Mouse (Mus musculus): ENCODE data around the gene Bpi. TPM values are rescaled to one million over a fixed set of nuclear protein-coding genes. Genes with fewer than 3 reads are reported as not detected.

The Bpi gene
- not detected for polyA plus RNA-seq (2017; shearing (Covaris generic))

GRCm38 (mm10) chr2:158258005-158258418, at the start of gene Bpi:
Gene Bpi (plus strand): TSS chr2:158258094.
- ATAC-seq: no peak

DNA sequence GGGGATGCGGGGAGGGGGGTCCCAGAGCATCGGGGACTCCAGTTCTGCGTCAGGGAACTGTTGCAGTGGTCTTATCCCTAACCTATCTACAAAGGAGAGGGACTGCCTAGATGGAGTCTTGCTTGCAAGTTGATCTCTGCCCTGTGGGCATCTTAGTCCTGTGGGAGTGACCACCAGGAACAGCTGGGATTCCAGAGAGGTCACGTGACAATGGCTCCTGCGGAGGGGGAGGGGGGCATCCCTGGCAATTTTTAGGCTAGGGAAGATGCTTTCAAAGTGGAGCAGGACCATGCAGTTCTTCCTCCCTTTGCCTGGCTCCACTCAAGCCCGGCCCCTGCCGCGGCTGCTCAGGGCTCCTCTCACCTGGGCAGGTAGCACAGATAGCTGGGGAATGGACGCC, 48.1 kb upstream of the Bpi start:
- ATAC-seq: no peak

DNA sequence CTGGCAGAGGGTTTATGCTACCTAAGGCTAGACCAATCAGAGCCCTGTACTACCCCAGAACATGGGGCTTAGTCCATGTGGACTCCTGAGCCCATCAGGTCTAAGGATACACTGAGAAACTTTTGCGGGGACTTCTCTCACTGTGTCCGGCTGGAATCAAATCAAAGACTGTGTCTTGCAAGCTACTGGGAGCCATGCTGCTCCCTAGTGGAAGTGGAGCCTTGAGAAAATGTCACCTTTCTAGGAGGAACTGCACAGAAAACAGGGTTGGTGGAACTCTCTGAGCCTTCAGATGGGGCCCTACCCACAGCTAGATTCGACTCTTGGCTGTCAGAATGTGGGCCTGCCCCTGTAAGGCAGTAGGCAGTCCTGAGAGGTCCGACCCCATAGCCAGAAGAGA, 47.4 kb upstream of the Bpi start:
- no peak for ATAC-seq

DNA sequence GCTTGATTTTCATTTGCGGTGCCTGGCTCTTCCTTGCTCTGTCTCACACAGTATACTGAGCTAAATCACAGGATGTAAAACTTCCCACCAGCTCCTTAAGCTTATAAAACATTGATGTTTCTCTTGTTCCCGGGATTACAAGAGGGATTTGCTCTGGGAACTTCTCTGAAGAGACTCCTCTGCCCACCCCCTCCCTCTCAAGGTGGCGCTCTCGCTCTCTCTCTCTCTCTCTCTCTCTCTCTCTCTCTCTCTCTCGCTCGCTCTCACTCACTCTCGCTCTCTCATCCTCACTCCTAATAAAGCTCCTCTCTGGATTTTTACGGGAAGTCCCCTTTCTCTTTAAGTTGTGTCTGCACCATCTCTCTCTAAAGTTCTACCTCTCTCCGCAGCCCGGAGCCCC, 46.9 kb upstream of the Bpi start:
- no peak for ATAC-seq

DNA sequence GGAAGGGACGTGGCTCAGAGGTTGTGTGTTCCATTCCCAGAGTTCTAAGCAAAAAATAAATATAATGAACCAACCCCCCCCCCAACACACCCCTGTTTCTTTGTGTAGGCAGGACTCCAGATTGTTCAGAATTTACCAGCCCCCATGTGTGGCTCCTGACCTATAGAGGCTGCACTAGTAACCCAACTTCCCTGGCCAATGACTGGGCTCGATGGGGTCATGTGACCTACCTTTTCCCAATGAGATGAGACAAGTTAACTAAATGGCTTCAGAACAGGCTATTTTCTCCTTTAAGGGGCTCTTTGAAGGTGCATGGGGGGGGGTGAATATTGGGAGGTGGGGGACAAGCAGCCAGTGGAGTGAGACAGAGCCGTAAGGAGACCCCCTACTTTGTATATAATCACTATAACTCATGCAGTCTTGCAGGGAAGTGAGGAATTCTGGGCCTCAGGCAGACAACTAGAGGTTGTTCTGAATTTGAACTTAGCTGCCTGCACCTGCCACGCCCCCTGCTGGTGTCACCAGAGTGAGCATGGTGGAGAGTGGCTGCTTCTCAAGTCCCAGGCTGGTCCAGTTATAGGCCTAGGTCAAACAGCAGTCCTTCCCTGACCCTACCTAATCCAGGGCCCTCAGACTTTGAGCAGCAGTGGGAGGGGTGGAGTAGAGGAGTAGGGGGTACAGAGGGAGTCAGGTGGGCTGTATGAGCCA, 46.0 kb upstream of the Bpi start:
- no peak for ATAC-seq

GRCm38 (mm10) chr2:158215283-158216117, 42.4 kb upstream of the Bpi start:
- no peak for ATAC-seq

- no peak for ATAC-seq
Measured at GRCm38 (mm10) chr2:158216510-158216909, 41.4 kb upstream of the Bpi start.

- ATAC-seq: no peak
Measured at GRCm38 (mm10) chr2:158219562-158219961, 38.3 kb upstream of the Bpi start.

DNA sequence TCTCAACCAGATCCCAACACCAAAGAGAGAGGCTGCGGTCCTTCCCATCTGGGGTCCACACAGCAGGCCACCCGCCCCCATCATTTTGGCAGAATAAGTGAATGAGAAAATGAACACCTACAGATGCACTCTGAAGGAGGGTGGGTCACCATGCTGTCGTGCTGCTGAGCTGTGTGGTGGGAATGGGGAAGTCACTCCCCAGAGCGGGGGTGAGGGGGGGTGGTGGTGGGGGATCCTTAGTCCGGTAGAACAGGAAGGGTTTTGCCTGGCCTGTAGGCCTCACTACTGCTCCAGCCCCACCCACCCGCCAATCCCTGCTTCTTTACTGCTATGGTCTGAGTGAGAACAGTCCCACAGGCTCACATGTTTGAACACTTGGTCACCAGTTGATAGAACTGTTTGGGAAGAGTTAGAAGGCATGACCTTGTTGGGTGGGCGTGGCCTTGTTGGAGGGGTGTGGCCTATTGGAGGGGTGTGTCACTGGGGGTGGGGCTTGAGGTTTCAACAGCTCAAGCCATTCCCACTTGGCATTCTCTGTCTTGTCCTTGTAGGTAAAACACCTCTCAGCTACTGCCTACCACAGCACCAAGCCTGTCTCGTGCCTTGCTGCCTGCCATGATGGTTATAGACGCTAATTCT, 36.3 kb upstream of the Bpi start:
- ATAC-seq: no peak

GRCm38 (mm10) chr2:158222664-158223063, 35.2 kb upstream of the Bpi start:
- ATAC-seq: no peak

DNA sequence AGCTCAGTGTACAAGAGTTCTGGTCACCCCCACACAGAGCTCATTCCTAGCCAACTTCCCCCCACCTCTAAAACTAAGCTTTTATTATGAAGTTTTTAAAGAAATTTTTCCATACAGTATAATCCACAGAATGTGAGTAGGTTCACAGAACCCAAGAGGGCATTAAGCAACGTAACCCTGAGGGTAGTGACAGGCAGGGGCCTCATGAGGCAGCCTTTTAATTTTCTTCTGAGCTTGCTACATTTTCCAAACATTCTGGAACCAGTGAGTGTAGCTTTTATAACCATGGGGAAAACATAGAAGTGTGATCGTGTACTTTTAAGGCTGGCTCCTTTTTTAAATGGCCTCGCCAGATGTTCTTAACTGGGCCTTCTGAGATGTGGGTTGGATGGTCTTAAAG, 34.4 kb upstream of the Bpi start:
- ATAC-seq: no peak

DNA sequence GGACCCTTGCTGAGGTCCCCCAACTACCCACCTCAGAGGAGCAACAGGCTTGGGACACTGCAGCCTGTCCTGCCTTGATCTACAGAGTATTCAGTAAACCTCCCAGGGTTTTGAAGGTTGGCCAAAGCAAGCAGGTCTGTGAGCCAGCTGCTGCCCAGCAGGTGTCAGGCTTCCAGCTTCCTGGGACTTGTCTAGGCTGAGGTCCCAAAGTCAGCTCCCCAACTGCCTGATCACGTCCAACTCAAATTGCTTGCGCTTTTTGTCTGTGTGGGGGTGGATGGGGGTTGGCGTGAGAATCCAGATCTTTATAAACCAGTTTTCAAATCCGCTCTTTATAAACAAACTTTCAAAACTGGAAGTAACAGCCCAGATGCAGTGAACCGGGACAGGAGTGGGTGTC, 32.6 kb upstream of the Bpi start:
- no peak for ATAC-seq

DNA sequence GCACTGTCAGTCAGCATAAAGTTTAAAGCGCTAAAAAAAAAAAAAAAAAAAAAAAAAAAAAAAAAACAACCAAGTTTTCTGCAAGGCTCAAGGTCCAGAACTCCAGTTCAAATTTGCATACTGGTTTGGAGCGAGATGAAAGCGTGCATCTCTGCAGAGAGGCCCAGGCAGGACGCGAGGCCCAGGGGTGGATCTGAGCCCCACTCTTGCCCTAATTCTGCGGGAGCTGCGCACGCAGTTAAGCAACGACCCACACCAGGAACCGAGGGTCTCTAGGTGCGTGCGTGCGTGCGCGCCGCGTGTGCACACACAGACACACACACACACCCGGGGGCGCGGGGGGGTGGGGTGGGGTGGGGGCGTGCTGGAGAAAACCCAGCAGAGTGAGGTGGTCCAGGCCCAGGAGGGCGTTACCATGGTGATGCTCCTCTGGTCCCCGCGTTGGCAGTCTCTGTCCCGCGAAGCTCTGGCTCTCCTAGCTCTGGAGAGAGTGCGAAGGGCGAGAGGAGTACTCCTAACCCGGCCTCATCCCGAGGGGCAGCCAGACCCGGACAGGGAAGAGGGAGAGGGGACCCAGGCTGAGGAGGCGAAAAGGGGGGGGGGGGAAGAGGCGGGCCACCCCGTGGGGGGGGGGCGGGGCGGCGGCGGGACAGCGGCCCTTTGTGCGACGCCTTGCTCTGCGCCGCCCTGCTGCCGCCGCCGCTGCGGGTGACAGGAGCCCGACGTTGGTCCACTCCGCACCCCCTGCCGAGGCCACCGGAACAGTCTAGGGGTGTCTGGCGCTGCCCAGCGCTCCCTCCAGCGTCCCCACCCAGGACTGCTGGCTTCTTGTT, 29.0 kb upstream of the Bpi start, which contains the start of gene D630003M21Rik:
D630003M21Rik (minus strand) TSS at position 553 of the 833 bp plus-strand sequence.
- no peak for ATAC-seq

DNA sequence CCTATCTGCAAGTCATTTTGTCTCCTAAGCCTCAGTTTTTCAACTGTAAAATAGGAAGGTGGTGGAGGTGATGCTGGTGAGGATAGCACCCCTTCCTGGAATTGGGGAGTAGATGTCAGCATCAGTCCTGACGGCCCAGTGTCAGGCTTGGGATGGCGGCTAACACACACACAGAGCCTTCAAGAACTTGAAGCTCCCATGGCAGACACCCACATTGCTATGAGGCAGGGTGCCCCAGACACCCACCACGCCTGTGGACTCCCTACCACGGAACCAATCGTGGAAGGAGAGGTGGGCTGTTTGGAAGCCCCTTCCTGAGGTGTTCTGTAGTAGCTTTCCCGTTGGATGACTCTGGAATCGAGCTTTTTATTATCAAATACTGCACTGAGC, 28.4 kb upstream of the Bpi start:
- no peak for ATAC-seq

DNA sequence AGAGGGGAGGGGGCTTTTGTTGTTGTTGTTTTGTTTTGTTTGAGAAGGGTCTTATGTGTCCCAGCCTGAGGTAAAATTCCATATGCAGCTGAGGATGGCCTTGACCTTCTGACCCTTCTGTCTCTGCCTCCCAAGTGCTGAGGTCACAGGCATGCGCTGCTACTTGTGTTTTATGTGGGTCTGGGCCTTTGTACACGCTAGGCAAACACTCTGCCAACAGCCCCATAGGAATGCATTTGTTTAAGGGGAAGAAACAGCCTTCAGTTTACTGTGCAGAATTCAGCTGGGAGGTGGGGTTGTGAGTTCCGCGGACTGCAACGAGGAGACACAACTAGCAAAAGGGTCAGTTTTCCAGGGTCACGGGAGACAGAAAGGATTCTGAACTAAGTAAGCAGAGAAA, 27.3 kb upstream of the Bpi start:
- ATAC-seq: no peak

GRCm38 (mm10) chr2:158231071-158231470, 26.8 kb upstream of the Bpi start:
- no peak for ATAC-seq

DNA sequence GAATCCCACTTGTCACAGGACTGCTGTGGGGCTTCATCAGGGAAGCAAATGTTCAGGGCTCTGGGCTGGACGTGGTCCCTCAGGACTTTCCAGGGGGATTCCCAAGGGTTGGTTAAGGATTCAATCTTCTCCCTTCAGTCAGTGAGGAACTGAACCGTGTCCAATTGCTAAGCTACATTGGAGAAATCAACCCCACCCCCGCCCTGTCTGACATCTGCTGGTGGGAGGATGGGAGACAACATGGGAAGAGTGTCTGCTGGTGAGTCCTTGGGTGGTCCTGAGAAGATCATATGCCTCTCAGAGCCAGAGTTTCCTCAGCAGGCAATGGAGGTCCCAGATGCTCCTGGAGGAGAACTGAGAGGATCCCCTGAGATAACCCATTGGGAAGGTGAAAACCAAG, 25.5 kb upstream of the Bpi start:
- ATAC-seq: no peak

- ATAC-seq: no peak
Measured at GRCm38 (mm10) chr2:158233106-158233505, 24.8 kb upstream of the Bpi start.

- ATAC-seq: no peak
Measured at GRCm38 (mm10) chr2:158236698-158237097, 21.2 kb upstream of the Bpi start.

DNA sequence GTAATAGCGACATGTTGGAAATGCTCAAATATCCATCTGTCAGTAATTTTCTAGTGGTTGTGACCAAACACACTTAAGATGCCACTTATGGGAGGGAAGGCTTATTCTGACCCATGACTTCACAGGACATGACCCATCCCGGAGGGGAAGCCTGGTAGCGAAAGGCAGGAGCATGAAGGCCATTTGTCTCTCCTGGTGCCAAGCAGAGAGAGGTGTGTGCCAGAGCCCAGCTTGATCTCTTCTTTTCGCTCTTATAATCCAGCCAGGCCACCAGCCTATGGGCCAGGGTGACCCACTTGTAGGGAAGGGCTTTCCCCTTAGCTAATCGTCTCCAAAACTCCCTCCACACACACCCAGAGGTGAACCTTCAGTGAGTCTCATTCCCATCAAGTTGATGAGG, 19.8 kb upstream of the Bpi start:
- ATAC-seq: no peak

GRCm38 (mm10) chr2:158241126-158241738, 16.7 kb upstream of the Bpi start:
- no peak for ATAC-seq
